Mouse (Mus musculus): ENCODE data around the gene Fbll1.

GRCm38 (mm10) chr11:35840282-35840681, 41.6 kb upstream of the Fbll1 start:
- peak; percentile 60 for TF ChIP-seq CTCF (IDR thresholded peaks at IDR 0.05)
- no peak for TF ChIP-seq EP300 (IDR thresholded peaks at IDR 0.05)

Measured in lung, postnatal 0 days (tissue).